Mouse (Mus musculus) layer of hippocampus, postnatal 36 days (tissue): ENCODE measurements at regions not wholly inside any gene's neighbourhood (a gene's known extent, or its start where the extent isn't known, plus 50 kb on each side); places are given as distances from the start of the nearest gene placed in this dataset.
A peak's percentile ranks its signal among the peaks of the same experiment; 100 is the strongest.

Source experiments
- DNase-seq, 2 experiments: peaks; one replicate each; pipeline ENCODE4 v3.0.0; 2022

GRCm38 (mm10) chrX:39433918-39434317 is 87.9 kb downstream of the Cypt15 start:
- peak; percentile 1 to 3 for DNase-seq
